Comparison of ENCODE assay signal across 16 mouse cellular contexts in genomic region chr8:123812227-123812626, GRCm38 (mm10).
"Had no signal": no experiment of that assay in that cellular context is flagged by ENCODE, and none has a peak within 500 bp of the region (broad histone marks: within the 10 kb centered on the region; RNA-seq: fewer than 3 reads in every experiment).

No protein-coding gene starts in this region.

- H3K36me3 ChIP-seq: intestine, embryonic 15.5 days; midbrain, embryonic 15.5 days; stomach, embryonic 15.5 days had no signal

- H3K27me3 ChIP-seq: intestine, embryonic 15.5 days; limb, embryonic 12.5 days; limb, embryonic 15.5 days; midbrain, embryonic 15.5 days; stomach, embryonic 15.5 days had no signal

- H3K4me2 ChIP-seq: intestine, embryonic 15.5 days; limb, embryonic 12.5 days; limb, embryonic 15.5 days; lung, embryonic 14.5 days; midbrain, embryonic 12.5 days; midbrain, embryonic 15.5 days; stomach, embryonic 15.5 days had no signal

- DNase-seq: kidney, adult 2 months; kidney, postnatal 25 days; layer of hippocampus, adult 9-11 months; left cerebral cortex, postnatal 4 days; lung, embryonic 14.5 days; thymus, postnatal 25 days had no signal

- ATAC-seq: intestine, embryonic 15.5 days; lung, postnatal 0 days; midbrain, embryonic 15.5 days had no signal

- H3K27ac ChIP-seq: intestine, embryonic 15.5 days; kidney, postnatal 0 days; limb, embryonic 12.5 days; limb, embryonic 15.5 days; macrophage; midbrain, embryonic 12.5 days; midbrain, embryonic 15.5 days; stomach, embryonic 15.5 days had no signal

- H3K9ac ChIP-seq: intestine, embryonic 15.5 days; limb, embryonic 12.5 days; limb, embryonic 15.5 days; lung, embryonic 14.5 days; midbrain, embryonic 12.5 days; midbrain, embryonic 15.5 days; stomach, embryonic 15.5 days had no signal

- H3K9me3 ChIP-seq: intestine, embryonic 15.5 days; limb, embryonic 12.5 days; limb, embryonic 15.5 days; midbrain, embryonic 12.5 days; midbrain, embryonic 15.5 days; stomach, embryonic 15.5 days had no signal

- H3K4me3 ChIP-seq: intestine, embryonic 15.5 days; layer of hippocampus, adult 2 months; limb, embryonic 12.5 days; limb, embryonic 15.5 days; midbrain, embryonic 12.5 days; midbrain, embryonic 15.5 days; stomach, embryonic 15.5 days had no signal
